Mouse (Mus musculus): ENCODE data around the gene Fcmr. TPM values are rescaled to one million over a fixed set of nuclear protein-coding genes. Genes with fewer than 3 reads are reported as not detected.

Gene Fcmr
- 27.7 to 41.4 TPM (median 29.9 TPM) in 3 replicates for total RNA-seq (2017)

DNA sequence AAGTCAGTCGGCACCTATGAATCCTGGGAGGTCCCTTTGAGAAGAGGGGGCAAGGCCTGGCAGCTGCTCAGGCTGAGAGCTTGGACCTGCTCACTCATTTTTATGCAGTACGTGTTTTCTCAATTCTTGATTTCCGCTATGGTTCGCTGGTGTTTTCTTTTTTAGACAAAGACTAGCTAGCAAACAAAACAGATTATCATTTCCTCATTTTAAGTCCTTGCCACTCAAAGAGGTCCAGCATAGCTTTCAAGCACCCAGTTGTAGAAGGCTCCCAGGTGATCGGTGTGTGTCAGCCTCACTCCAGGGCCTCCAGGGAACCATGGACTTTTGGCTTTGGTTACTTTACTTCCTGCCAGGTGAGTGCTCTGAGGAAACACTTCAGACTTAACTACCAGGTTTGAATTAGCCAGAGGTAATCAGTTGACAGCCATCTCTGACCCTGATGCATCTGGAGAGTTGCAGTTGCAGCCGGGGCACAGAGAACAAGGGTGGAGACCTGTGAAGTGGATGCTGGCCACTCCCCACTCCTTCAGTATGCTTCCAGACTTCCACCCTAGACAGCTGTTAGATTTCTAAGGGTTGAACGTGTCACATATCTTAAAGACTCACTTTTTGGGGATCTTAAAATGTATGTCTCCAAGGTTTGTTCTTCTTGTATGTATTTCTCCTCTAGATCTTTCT lies at the start of gene Fcmr:
Fcmr (plus strand) TSS at position 129 of the 681 bp plus-strand sequence.
- no peak for ATAC-seq (replicated peaks; ENCODE audit: insufficient number of reproducible peaks, low FRiP score, low TSS enrichment, poor library complexity, severe bottlenecking)

GRCm38 (mm10) chr1:130819737-130820136 lies 45.7 kb upstream of the Fcmr start:
- no peak for ATAC-seq (replicated peaks; ENCODE audit: insufficient number of reproducible peaks, low FRiP score, low TSS enrichment, poor library complexity, severe bottlenecking)

DNA sequence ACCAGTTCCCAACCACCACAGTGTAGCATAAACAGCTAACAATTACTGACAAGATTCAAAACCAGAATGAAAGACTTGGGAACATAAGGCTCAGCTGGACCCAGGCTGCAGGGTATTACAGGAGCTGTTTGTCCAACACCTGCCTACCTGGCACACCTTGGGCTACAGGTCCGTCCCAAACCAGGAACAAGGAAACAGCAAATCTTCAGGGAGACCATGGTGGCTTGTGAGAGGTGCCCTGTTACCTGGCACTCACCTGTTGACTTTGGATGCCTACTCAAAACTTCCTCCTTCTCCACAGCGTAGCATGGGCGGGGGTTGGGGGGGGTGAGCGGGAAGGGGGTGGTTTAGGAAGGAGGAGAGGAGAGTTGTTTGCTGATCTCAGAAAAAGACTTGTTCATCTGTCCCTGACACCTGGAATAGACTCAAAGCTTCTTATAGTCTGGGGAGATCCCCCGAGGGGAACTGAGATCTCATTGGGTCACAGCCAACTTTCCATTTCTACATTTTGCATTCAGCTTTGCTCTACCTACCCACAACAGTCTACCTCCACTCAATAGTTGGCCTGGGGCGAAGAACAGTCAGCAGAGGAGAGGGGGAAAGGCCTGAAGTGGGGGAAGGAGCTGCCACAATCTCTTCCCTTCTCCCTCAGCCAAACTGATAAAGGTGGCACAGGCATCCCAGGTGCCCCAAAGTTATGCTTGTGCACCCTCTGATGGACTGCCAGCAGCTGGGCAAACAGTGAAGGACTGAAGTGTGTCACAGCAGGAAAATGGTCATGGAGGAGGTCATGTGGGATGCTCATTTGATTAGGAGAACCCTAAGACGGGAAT lies 44.9 kb upstream of the Fcmr start:
- ATAC-seq (replicated peaks; ENCODE audit: insufficient number of reproducible peaks, low FRiP score, low TSS enrichment, poor library complexity, severe bottlenecking): no peak

DNA sequence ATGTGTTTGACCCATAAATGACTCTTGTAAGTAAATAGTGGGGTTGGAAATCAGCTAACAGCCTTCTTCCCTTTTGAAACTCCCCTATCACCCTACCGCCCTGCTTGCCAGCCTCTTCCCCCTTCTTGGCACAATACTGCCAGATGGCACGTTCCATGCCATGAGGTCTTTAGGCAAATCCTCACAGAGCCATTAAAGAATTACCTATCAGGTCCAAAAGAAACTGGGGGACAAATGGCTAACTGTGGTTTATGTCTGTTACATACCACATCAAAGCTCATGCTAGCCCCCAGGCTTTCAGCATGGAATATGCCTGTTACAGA lies 44.4 kb upstream of the Fcmr start:
- no peak for ATAC-seq (replicated peaks; ENCODE audit: insufficient number of reproducible peaks, low FRiP score, low TSS enrichment, poor library complexity, severe bottlenecking)

- ATAC-seq (replicated peaks; ENCODE audit: insufficient number of reproducible peaks, low FRiP score, low TSS enrichment, poor library complexity, severe bottlenecking): no peak
Observed at GRCm38 (mm10) chr1:130821911-130822625, 43.4 kb upstream of the Fcmr start.

GRCm38 (mm10) chr1:130826448-130826847 lies 39.0 kb upstream of the Fcmr start, which contains the start of gene Pigr:
Gene Pigr (plus strand): TSS chr1:130826684.
- no peak for ATAC-seq (replicated peaks; ENCODE audit: insufficient number of reproducible peaks, low FRiP score, low TSS enrichment, poor library complexity, severe bottlenecking)

GRCm38 (mm10) chr1:130828656-130829055 lies 36.8 kb upstream of the Fcmr start:
- ATAC-seq (replicated peaks; ENCODE audit: insufficient number of reproducible peaks, low FRiP score, low TSS enrichment, poor library complexity, severe bottlenecking): no peak

DNA sequence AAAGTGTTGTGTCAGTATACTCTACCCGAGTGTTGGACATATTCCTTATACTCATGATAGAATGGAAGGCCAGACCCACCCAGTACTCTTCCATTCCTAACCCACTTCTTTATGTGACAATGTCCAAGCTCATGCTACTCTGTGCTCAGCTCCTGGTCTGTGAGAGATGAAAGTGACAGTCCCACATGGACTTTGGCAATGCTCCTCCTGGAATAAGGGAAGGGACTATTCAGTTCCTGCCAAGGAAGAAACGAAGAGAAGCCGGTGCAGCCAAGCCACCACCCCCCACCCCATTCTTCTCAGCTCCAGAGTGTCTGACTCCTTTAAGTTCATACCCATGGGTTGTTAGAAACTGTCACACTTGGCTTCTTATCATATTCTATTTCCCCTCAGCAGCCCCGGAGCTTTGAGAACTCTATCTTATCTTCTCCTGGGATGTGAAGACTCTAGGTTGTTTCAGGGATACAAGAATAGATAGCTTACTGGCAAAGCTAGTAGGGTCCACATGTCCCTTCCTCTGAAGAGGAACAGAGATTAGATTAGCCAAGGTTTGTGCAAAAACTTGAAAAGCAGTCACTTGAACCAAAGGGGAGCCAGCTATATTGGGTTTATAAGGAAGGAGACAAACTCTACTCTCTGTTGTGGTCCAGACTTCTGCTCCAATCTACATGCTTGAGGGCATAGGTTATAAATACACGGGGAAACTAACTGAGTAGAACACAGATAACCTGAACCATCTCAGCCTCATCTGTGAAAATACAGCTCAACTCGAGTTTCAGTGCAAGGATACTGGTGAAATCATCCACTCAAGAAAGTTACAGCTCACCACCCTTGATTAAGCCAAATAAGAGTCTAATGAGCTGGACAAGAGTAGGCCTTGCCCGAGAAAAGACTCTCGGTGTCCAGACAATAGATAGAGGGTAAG lies 35.3 kb upstream of the Fcmr start:
- no peak for ATAC-seq (replicated peaks; ENCODE audit: insufficient number of reproducible peaks, low FRiP score, low TSS enrichment, poor library complexity, severe bottlenecking)

DNA sequence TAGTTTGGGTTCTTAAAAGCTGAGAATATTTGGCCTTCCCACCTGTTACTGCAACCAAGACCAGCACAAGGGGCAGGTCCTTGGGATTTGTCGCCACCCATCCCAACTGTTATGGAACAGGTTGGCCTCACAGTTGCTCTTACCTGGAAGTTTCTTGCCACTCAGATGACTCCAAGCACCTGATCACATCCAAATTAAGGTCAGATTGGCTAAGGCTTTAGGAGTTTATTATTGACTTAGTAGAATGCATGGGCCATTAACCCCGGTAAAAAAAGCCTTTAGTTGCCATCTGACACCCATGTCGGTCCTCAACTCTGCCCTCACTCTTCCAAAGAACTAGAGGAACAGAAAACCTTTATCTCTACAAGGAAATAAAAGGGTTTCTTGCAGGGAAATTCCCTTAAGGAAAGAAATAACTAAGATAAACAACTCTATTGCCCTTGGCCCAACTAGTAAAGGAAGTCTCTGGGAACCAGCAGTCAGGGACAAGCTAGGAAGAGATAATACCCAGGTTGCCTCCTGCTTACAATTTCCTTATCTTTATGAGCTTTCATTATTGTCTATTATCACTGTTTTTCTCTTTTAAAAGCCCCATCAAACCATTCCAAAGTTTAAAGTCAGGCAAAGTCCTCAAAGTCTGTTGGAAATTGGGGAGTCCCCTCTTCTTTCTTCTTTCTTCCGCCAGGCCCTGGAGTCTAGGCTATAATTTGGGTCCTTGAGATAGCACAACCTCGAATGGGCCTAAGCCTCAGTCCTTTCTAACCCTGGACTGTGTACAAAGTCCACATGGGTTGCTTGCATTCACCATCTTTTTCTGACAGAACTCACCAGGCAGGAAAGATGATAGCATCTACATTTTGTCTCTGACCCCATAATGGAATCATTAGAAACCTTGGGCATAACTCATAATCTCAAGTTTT lies 33.0 kb upstream of the Fcmr start:
- no peak for ATAC-seq (replicated peaks; ENCODE audit: insufficient number of reproducible peaks, low FRiP score, low TSS enrichment, poor library complexity, severe bottlenecking)

DNA sequence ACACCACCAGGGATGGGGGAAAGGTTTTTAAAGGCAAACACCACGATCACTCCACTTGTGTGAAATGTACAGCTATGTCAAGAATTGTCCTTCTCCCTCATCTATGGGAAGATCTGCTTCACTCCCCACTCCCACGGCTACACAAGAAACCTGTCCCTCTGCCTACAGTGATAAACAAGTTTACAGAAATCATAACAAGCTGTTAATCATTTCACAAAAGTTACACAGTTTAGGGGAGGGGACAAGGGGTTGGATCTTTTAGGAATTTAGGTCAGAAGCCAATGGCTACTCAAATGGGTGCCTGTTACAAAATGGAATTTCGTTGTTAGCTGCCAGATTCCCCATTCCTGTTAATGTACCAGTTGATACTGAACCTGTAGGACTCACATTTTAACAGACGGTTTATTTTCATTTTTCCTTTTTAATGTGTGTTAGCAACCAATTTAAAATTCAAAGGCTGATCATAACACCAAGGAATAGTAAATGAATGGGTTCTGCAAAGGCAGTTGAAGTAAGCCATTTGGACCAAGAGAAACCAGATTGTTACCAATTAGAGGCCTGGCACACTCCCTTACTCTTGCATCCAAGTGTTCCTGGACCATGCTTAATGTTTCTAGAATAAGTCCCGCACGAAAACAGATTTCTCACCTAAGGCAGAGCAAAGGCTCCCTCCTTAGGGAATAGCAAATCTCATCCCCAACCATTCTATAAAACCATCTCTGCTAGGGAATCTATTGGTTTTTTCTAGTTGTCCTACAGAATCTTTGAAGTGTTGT lies 30.1 kb upstream of the Fcmr start:
- no peak for ATAC-seq (replicated peaks; ENCODE audit: insufficient number of reproducible peaks, low FRiP score, low TSS enrichment, poor library complexity, severe bottlenecking)

DNA sequence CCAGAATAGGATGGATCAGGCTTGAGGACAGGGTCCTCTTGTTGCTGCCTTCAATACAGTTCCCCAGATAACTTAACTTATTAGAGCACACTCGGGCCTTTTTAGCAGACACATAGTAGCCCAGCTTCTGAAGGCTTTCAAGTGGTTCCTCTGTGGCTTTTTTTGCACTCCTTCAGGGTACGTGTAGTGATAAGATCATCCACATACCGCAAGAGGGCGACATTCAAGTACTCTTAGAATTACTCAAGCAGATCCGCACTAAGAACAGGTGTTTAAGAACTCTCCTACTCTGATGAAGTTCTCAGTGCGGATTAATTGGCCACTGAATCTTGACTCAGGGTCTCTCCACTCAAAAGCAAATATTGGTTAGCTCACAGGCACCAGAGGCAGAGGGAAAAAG lies 27.2 kb upstream of the Fcmr start:
- no peak for ATAC-seq (replicated peaks; ENCODE audit: insufficient number of reproducible peaks, low FRiP score, low TSS enrichment, poor library complexity, severe bottlenecking)

DNA sequence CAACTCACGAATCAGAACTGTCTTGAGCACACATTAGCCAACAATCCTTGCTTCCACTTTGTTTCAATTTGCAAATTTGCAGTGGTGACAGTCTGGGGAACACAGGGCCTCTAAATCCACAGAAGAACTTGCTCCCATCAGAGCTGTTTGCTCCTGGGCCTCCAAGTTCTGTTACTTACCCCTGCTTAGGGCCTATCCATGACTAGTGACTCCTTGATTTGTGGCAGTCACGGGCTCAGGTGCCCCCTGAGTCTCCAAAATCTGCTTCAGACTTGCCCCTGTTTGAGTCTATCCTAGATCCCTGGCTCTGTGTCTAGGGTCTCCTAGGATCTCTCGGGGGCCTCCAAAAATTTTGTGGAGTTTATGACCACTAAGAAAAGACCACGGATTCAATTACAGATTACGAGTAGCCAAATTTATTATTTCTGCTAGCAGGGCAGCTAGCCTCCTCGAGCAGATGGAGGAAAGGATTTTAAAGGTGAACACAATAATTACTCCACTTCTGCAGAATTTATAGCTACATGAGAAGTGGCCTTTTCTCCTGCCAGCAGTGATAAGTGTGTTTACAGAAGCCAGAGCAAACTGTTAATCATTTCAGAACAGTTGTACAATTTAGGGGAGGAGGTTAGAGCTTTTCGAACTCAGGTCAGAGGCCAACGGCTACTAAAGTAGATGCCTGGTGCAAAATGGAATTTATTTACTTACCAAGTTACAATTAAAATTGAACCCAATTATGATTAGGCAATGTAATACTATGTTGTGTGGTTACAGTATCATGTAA lies 24.7 kb upstream of the Fcmr start:
- no peak for ATAC-seq (replicated peaks; ENCODE audit: insufficient number of reproducible peaks, low FRiP score, low TSS enrichment, poor library complexity, severe bottlenecking)

DNA sequence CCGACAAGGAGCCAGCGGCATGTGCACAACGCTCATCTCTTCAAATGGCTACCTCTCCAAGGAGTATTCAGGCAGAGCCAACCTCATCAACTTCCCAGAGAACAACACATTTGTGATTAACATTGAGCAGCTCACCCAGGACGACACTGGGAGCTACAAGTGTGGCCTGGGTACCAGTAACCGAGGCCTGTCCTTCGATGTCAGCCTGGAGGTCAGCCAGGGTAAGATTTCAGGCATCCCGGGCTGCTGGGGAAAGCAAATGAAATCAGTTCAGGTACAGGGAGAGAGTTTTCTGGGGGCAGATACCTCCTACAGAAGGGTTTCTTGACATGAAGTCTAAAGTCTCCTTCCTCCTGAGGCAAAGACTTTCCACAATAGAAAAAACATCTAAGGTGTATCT lies 23.8 kb upstream of the Fcmr start:
- ATAC-seq (replicated peaks; ENCODE audit: insufficient number of reproducible peaks, low FRiP score, low TSS enrichment, poor library complexity, severe bottlenecking): no peak

- no peak for ATAC-seq (replicated peaks; ENCODE audit: insufficient number of reproducible peaks, low FRiP score, low TSS enrichment, poor library complexity, severe bottlenecking)
Observed at GRCm38 (mm10) chr1:130844516-130844915, 21.0 kb upstream of the Fcmr start.

GRCm38 (mm10) chr1:130849530-130850214 lies 15.8 kb upstream of the Fcmr start:
- ATAC-seq (replicated peaks; ENCODE audit: insufficient number of reproducible peaks, low FRiP score, low TSS enrichment, poor library complexity, severe bottlenecking): no peak

GRCm38 (mm10) chr1:130850405-130850804 lies 15.1 kb upstream of the Fcmr start:
- no peak for ATAC-seq (replicated peaks; ENCODE audit: insufficient number of reproducible peaks, low FRiP score, low TSS enrichment, poor library complexity, severe bottlenecking)
